Mouse (Mus musculus) urinary bladder, postnatal 36 days (tissue): ENCODE measurements around the gene Mcfd2.

ENCODE experiments used
- DNase-seq, 2 experiments: peaks; one replicate each; pipeline ENCODE4 v3.0.0; 2022; ENCODE audit warnings: low spot score in 2 of 2, mixed read lengths in 1 of 2

The Mcfd2 gene

DNA sequence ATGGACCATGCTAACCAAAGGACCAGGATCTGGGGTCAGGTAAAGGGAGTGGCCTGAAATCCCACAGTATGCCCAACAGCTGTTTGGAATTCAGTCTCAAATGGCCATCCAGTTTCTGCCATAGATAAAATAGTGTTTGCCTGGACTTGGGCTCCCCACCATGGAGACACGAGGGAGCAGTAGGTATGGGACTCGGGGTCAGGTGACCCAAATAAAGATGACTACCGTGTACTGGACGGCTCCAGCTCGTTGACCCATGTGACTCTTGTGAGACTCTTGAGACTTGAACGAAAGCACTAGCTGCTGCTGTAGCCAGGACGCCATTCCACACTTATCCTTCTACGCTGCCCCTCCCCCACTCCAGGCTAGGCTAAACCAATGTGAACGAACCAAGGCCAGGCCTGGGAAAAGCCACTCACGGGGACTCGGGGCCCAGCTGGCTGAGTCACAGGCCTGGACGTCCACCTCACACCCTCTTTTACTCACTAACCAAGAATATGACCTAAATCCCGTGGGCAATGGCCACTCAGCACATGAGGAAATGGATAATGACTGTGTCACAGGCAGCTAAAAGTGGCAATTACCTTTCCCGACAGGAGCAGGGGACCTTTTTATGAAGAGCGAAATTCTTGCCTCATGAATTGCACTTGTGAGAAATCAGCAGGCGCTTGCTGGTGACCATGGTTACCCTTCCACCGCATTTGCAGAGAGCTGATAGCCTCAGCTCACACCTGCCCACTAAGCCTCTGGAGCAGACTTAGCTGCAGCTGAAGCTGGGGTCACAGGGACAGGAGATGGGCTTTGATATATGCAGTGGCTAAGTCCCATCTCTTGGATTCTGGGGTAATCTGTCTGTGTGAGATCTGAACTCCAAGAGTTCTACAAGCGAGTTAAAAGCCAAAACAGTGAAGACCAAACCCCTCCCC is 28.7 kb downstream of the Mcfd2 start:
- DNase-seq: no peak

DNA sequence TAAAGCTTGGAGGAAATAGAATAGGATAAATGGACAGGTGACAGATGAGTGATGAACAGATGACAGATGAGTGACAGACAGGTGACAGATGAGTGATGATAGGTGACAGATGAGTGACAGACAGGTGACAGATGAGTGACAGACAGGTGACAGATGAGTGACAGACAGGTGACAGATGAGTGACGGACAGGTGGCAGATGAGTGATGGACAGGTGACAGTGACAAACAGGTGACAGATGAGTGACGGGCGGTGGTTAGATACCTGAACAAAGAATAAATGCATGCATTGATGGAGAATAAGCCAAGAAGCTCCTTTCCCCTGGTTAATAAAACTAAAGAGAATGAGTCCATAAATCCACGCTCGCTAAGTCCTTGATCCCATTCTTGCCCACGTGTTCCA is 30.7 kb downstream of the Mcfd2 start:
- no peak for DNase-seq

DNA sequence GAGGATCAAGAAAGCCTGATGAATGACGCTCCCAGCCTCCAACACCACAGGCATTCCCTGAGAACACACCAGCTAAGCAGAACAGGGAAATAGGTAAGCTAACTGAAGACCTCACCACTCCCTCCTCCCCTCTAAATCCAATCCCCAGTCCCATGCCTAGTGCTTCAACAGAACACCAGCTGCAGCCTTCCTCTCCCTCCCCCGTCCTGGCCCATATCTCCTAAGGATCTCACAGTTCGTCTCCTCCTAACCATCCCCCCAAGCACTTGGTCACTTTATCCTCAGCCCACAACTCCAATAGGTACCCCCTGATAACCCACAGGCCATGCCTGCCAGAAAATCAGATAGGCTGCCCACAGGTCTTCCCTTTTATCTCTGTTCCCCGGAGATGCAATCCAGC is 37.9 kb downstream of the Mcfd2 start:
- DNase-seq: no peak

DNA sequence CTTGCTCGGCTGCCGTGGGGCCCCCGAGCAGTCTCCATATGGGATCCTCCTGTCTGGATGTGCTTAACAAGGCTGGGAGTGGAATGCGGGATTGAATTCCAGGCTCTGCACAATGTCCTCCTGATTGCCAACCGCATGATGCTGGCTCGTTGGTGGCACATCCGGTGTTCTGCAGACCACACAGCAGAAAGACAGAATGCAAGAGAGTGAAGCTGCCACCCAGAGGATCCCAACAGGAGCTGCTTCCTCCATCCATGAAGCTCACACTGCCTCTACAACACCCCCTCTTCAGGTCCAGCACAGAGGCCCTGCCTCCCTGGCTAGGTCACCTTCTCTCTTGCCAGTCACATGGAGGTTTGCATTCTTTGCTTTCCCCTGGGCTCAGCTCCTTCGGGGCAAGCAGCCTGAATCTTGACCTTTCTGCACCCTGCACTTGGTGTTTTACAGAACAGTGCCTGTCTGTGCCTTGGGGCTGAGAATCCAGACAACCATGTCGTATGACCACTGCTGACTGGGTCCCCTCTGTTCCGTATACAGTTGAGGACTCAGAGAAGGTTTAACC is 39.6 kb downstream of the Mcfd2 start:
- DNase-seq: no peak

DNA sequence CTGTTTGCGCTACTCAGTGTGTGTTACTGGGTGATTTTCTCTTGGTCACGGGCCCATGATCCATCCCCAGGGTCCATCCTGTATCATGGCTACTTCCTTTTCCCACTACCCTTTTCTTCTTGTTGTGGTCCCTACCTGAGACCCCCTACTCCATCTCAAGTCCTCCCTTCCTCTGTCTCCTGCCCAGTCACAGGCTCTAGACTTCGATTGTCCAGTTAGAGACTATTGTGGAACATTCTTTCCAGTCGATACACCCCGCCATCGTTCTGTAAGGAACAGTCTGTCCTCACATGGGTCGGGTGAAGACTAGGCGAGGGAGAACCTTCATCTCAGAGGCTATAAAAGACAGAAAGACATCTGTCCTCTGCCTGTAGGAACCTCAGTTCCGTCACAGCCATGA is 40.4 kb downstream of the Mcfd2 start:
- no peak for DNase-seq

DNA sequence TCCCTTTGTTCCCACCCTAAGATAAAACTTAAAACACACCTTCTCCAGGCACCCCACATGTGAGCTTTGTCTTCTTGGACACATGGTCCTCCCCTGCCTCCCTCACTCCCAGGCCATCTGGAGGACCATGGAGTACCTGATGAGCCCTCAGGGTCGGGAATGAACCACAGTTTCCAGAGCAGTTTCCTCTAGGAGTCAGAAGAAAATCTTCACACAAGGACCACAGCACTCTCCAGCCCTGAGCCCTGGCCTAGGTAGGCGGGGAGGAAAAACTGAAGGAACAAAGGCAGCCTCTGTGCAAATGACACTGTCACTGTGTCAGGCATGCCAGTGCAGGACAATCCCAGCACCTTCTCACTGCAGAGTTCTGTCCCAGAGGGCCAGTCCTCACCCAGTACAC is 41.3 kb downstream of the Mcfd2 start:
- no peak for DNase-seq

DNA sequence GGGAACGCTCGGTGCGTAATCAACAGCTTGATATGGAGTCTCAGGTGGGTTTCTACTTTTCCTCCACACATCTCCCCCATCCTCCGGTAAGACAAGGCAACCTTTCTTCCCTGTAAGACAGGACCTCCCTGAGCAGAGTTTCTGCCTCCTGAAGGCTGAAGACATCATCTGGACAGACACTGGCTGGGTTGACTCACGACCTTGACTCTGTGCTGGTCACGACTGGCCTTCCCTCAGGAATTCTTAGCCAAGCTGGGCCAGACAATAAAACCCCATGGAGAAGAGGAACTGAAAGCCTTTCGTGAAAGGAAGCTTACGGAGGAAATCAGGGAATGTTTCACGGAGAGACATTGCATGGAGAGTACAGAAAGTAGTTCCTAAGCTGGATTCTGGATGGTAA is 46.3 kb downstream of the Mcfd2 start:
- DNase-seq: no peak

DNA sequence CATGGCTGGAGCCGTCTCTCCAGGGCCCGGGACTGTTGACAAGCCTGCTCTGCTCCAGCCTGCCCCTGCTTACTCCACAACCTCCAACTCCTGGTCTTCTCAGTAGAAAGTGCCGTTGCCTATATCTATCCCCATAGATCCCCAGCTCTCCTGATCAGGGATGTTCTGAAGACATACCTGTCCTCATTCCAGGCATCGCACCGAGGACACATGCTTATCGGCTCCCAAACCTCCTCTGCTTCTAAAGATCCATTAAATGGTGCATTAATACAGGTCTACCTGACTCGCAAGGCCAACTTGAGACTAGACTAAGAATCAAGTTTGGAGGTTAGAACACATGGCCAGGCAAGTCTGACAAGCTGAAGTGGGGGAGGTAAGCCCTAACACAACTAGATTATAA is 51.2 kb downstream of the Mcfd2 start:
- no peak for DNase-seq

DNA sequence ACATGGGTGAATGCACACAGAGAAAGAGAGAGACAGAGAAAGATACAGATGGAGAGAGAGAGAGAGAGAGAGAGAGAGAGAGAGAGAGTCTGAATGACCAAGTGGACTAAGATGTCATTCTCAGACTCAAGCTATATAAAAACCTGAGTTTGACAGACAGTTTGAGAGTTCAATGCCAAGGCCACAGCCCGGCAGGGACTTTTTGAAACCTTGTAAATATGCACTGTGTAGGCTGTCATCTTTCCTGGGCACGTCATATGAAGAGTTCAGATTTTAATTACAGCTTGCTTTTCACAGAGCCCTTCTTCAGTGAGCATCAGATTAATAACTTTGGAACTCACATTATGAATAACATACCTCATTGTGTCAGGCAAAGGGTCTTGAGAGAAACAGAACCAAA is 55.2 kb downstream of the Mcfd2 start:
- no peak for DNase-seq

DNA sequence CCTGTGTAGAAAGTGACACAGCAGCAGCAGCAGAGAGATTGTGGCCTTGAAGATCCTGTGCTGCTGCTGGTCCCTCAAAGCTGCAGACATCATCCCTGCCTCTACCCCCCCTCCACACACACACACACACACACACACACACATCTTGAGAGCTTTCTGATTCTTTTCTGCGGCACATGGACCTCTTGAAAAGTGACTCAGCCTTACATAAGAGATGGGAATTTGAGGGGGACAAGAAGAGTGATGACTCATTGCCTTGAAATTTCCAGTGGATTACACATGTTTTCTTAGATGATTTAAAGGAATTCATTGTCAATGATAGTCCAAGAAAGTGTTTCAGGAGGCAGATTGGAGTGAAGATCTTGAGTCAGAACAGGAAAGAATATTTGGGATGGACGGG is 58.9 kb downstream of the Mcfd2 start:
- DNase-seq: no peak
